Mouse (Mus musculus): Measurements from ENCODE around the gene Bicc1. TPM values are rescaled to one million over a fixed set of nuclear protein-coding genes. Genes with fewer than 3 reads are reported as not detected.
"Not testable (repeated sequence)": the region's sequence is repeated elsewhere in the genome, so short reads cannot be mapped to it uniquely, and the experiment has no call there.

Gene Bicc1
- polyA plus RNA-seq, 1 experiment, result 3.2 TPM

GRCm38 (mm10) chr10:70968848-70969683 is 190.4 kb downstream of the Bicc1 start:
- 88% methylated on average over 13 of the region's 13 CpGs for WGBS
- Histone ChIP-seq H3K27ac (ENCODE audit: control insufficient read depth, insufficient read depth, low read length) (no peak overlapping the region), H3K4me3 (ENCODE audit: control insufficient read depth, insufficient read depth, low read length) (no peak overlapping the region), H3K36me3 (ENCODE audit: control insufficient read depth, insufficient read depth, low read length) (no peaks in the 10 kb centered on the region), H3K27me3 (ENCODE audit: control insufficient read depth, insufficient read depth, low read length) (no peaks in the 10 kb centered on the region), H3K4me1 (replicated peaks; ENCODE audit: control insufficient read depth, insufficient read depth, low read length) (no peaks in the 10 kb centered on the region)
- DNase-seq, result no peak
- TF ChIP-seq CTCF (IDR thresholded peaks at IDR 0.05; ENCODE audit: borderline replicate concordance, control insufficient read depth, extremely low read depth, insufficient read depth, low read length, poor library complexity) (no peak), POLR2A (IDR thresholded peaks at IDR 0.05; ENCODE audit: control insufficient read depth, extremely low read depth, insufficient read depth, low read length, poor library complexity) (no peak)

GRCm38 (mm10) chr10:70966642-70967345 is 192.7 kb downstream of the Bicc1 start:
- Histone ChIP-seq H3K27me3 (ENCODE audit: control insufficient read depth, insufficient read depth, low read length) (no peaks in the 10 kb centered on the region), H3K4me3 (ENCODE audit: control insufficient read depth, insufficient read depth, low read length) (no peak overlapping the region), H3K36me3 (ENCODE audit: control insufficient read depth, insufficient read depth, low read length) (no peaks in the 10 kb centered on the region), H3K27ac (ENCODE audit: control insufficient read depth, insufficient read depth, low read length) (no peak overlapping the region), H3K4me1 (replicated peaks; ENCODE audit: control insufficient read depth, insufficient read depth, low read length) (no peaks in the 10 kb centered on the region)
- DNase-seq, result no peak
- whole genome bisulfite sequencing, result 87% methylated on average over 16 of the region's 16 CpGs
- TF ChIP-seq CTCF (IDR thresholded peaks at IDR 0.05; ENCODE audit: borderline replicate concordance, control insufficient read depth, extremely low read depth, insufficient read depth, low read length, poor library complexity), result no peak
- TF ChIP-seq POLR2A (IDR thresholded peaks at IDR 0.05; ENCODE audit: control insufficient read depth, extremely low read depth, insufficient read depth, low read length, poor library complexity), result no peak

- Histone ChIP-seq H3K27me3 (ENCODE audit: control insufficient read depth, insufficient read depth, low read length) (no peaks in the 10 kb centered on the region), H3K27ac (ENCODE audit: control insufficient read depth, insufficient read depth, low read length) (no peak overlapping the region), H3K36me3 (ENCODE audit: control insufficient read depth, insufficient read depth, low read length) (no peaks in the 10 kb centered on the region), H3K4me3 (ENCODE audit: control insufficient read depth, insufficient read depth, low read length) (no peak overlapping the region), H3K4me1 (replicated peaks; ENCODE audit: control insufficient read depth, insufficient read depth, low read length) (no peaks in the 10 kb centered on the region)
- WGBS, result 30% methylated on average over 8 of the region's 8 CpGs
- no peak for TF ChIP-seq CTCF (IDR thresholded peaks at IDR 0.05; ENCODE audit: borderline replicate concordance, control insufficient read depth, extremely low read depth, insufficient read depth, low read length, poor library complexity)
- TF ChIP-seq POLR2A (IDR thresholded peaks at IDR 0.05; ENCODE audit: control insufficient read depth, extremely low read depth, insufficient read depth, low read length, poor library complexity), result no peak
- no peak for DNase-seq
Measured at GRCm38 (mm10) chr10:70964706-70965105, 194.8 kb downstream of the Bicc1 start.

- no peak for DNase-seq
- 59% methylated on average over 8 of the region's 8 CpGs for WGBS
- no peaks in the 10 kb centered on the region for H3K36me3 ChIP-seq (ENCODE audit: control insufficient read depth, insufficient read depth, low read length)
- H3K4me3 ChIP-seq (ENCODE audit: control insufficient read depth, insufficient read depth, low read length), result no peak overlapping the region
- no peak for TF ChIP-seq POLR2A (IDR thresholded peaks at IDR 0.05; ENCODE audit: control insufficient read depth, extremely low read depth, insufficient read depth, low read length, poor library complexity)
- no peak for TF ChIP-seq CTCF (IDR thresholded peaks at IDR 0.05; ENCODE audit: borderline replicate concordance, control insufficient read depth, extremely low read depth, insufficient read depth, low read length, poor library complexity)
- H3K27me3 ChIP-seq (ENCODE audit: control insufficient read depth, insufficient read depth, low read length), result no peaks in the 10 kb centered on the region
- H3K27ac ChIP-seq (ENCODE audit: control insufficient read depth, insufficient read depth, low read length), result no peak overlapping the region
- H3K4me1 ChIP-seq (replicated peaks; ENCODE audit: control insufficient read depth, insufficient read depth, low read length), result no peaks in the 10 kb centered on the region
Measured at GRCm38 (mm10) chr10:70963599-70964193, 195.8 kb downstream of the Bicc1 start.

GRCm38 (mm10) chr10:70961641-70962040 is 197.9 kb downstream of the Bicc1 start:
- TF ChIP-seq POLR2A (IDR thresholded peaks at IDR 0.05; ENCODE audit: control insufficient read depth, extremely low read depth, insufficient read depth, low read length, poor library complexity) (no peak), CTCF (IDR thresholded peaks at IDR 0.05; ENCODE audit: borderline replicate concordance, control insufficient read depth, extremely low read depth, insufficient read depth, low read length, poor library complexity) (no peak)
- H3K27ac ChIP-seq (ENCODE audit: control insufficient read depth, insufficient read depth, low read length), result no peak overlapping the region
- H3K4me3 ChIP-seq (ENCODE audit: control insufficient read depth, insufficient read depth, low read length), result no peak overlapping the region
- H3K4me1 ChIP-seq (replicated peaks; ENCODE audit: control insufficient read depth, insufficient read depth, low read length), result no peaks in the 10 kb centered on the region
- no peaks in the 10 kb centered on the region for H3K27me3 ChIP-seq (ENCODE audit: control insufficient read depth, insufficient read depth, low read length)
- DNase-seq, result no peak
- no peaks in the 10 kb centered on the region for H3K36me3 ChIP-seq (ENCODE audit: control insufficient read depth, insufficient read depth, low read length)
- 93% methylated on average over 8 of the region's 8 CpGs for WGBS

GRCm38 (mm10) chr10:70960396-70960795 is 199.1 kb downstream of the Bicc1 start:
- H3K4me1 ChIP-seq (replicated peaks; ENCODE audit: control insufficient read depth, insufficient read depth, low read length); H3K27ac ChIP-seq (ENCODE audit: control insufficient read depth, insufficient read depth, low read length); H3K27me3 ChIP-seq (ENCODE audit: control insufficient read depth, insufficient read depth, low read length); H3K4me3 ChIP-seq (ENCODE audit: control insufficient read depth, insufficient read depth, low read length); H3K36me3 ChIP-seq (ENCODE audit: control insufficient read depth, insufficient read depth, low read length); DNase-seq: not testable (repeated sequence)
- WGBS, result 93% methylated on average over 6 of the region's 6 CpGs
